Mouse (Mus musculus): ENCODE results near the gene Cd3d. TPM values are rescaled to one million over a fixed set of nuclear protein-coding genes. Genes with fewer than 3 reads are reported as not detected.

Gene Cd3d
- total RNA-seq, 2 experiments from 2014 or later, result not detected

DNA sequence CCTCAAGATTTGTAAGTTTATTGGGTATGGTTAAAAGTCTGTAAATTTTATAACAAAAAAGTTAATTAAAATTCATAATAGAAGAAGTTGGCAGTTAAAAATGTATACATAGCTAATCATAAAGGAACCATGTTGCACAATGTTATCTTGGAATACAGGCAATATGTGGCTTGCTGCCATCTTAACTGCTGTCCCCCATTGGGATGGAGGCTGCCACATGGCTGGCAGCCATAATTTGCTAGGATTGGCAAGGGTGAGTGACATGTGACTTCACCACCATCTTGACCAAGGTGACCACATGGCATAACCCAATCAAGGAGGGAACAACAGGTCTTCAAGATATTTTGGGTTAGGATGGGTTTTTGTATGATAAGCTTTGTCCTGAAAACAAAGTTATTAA is 10.7 kb downstream of the Cd3d start:
- no peak for DNase-seq (ENCODE audit: low spot score in 2 of 2)

DNA sequence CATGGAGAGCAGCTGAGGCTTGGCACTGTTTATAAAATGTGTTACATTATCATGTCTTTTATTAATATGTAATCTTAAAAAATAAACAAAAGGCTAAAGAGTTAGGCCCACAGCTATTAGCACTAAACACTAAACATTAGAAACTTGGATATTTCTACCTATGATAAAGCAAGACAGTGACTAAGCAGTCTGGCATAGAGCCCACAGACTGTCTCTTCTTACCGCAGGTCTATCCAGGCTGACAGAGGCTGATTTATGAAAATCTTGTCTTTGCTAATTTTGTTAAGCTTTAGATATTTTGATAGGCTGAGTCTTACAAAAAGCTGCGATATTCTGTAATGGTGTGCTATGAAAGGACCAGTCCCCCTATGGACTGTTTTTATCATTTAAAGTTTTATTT is 11.7 kb downstream of the Cd3d start:
- DNase-seq (ENCODE audit: low spot score in 2 of 2), result no peak

DNA sequence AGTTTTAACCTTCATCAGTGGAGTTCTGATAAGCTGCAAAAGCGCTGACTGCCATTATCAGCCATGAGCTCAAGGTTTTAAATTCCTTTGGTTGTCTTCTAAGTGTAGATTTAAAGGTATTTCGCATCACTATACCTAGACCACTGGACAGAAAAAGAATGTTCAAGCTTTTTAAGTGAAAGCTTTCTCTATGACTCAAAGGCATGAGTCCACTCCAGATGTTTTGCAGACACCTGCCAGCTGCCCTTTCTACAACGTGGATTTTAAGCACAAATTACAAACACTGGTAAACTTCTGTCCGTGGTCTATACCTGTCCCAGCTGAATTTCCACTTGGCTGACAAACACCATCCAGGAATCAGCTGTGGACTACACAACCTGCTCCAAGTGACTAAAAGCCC is 13.4 kb downstream of the Cd3d start:
- no peak for DNase-seq (ENCODE audit: low spot score in 2 of 2)

DNA sequence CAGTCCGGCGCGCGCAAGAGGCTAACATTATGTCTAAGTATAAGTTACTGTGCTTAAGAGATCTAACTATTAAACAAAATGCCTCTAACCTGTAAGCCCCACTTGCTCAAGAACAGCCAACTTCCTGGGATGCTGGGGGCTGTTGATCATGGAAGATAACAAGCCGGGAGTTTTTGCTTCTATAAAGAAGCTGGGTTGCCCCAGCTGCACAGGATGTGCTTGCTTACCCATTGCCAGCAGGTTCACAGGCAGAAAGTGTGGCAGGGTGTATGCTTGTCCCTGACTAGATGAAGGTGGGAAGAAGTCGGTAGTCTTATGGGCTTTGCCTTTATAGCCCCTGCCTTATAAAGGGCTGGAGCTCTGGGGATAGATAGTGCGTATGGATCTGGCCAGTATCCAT is 15.0 kb downstream of the Cd3d start:
- no peak for DNase-seq (ENCODE audit: low spot score in 2 of 2)

DNA sequence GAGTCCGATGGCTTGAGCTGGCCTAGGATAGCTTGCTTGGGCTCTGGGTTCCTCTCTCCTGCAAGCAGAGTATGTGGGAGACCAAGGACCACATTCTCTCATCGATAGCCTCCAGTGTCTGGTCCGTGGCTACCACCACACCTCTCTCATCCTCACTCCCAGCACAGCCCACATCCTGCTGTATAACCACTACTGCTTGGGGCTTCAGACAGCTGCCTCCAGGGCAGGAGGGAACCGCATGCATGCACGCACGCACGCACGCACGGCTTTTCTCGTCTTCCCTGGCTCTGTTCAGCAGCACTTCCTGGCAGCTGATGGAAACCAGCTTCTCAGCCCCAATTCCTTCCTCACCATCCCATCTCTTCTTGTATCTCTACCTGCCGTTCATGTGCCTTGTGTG is 16.6 kb downstream of the Cd3d start:
- no peak for DNase-seq (ENCODE audit: low spot score in 2 of 2)

DNA sequence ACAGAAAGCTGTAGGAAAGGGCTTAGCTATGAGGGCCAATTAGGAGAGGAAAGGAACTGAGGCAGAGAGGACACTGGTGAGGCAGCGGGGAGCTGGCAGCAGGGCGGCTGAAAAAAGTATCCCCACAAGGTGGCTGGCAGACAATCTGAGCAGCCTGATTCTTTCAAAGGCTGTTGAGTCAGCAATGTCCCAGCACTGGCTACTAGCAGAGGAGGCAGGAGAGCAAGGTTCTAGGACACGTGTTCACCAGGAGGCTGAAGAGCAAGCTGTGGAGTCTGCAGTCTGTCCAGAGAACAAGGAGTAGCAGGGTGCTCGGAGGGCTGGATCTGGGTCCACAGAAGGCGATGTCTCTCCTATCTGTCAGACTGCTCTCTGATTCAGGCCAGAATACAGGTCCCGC is 17.6 kb downstream of the Cd3d start:
- peak; percentile 3 to 11 for DNase-seq (ENCODE audit: low spot score in 2 of 2)

DNA sequence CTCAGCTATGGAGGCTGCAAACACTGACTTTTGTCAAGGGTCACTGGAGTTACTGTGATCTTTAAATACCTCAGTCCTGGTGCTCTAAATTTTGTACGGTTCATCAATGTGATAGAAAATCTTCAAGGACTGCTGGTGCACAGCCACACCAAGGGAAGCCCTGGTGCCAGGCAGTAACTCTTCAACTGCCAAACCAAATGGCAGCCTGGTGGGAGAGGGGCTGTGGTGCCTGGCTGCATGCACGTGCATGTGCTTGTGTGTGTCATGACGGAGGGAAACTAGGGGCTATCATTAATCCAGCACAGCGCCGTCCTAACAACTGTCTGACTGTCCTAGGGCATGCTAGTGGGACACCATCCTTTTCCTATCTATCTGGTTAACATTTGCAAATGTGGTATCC is 18.2 kb downstream of the Cd3d start:
- no peak for DNase-seq (ENCODE audit: low spot score in 2 of 2)

DNA sequence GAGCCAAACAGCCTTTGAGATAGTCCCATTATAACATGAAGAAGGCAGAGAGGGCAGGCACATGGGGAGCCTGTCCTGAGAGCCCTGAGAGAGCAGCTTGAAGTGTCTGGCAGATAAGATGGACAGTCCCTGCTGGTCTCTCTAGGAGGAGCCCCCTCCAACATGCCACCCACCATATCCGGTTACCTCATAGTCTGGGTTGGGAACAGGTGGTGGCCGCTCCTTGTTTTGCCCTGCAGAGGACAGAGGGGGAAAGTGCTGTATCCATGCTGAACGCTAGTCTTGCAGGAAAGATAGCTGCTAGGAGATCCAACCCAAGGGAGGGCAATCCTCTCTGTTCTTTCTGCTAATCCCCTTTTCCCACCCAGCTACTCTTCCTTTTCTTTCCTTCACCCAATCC is 18.7 kb downstream of the Cd3d start:
- no peak for DNase-seq (ENCODE audit: low spot score in 2 of 2)

GRCm38 (mm10) chr9:45007404-45007803 is 25.8 kb downstream of the Cd3d start:
- no peak for DNase-seq (ENCODE audit: low spot score in 2 of 2)

DNA sequence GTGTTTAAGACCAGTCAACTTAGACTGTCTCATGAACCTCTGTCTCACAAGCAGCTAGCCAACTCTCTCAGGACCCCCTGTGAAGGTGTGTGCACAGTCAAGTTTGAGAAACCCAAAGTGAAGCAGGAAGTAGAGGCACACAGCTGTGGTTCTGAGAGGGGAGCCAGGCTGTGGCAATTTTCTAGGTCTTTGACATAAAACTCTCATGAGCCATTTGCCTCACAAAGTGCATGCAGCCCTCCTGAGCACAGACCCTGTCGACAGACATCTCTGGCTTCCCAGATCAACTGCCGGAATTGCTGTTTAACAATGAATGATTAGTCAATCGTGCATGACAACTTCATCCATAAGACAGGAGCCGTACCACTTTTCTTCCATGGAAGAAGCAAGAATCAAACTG is 26.8 kb downstream of the Cd3d start:
- no peak for DNase-seq (ENCODE audit: low spot score in 2 of 2)

- no peak for DNase-seq (ENCODE audit: low spot score in 2 of 2)
These were observed 27.8 kb downstream of the Cd3d start, which contains the start of gene Cd3e for GRCm38 (mm10) chr9:45009180-45010078. Gene Cd3e (minus strand): TSS chr9:45009627.

GRCm38 (mm10) chr9:45010461-45010860 is 28.9 kb downstream of the Cd3d start:
- DNase-seq (ENCODE audit: low spot score in 2 of 2), result no peak

DNA sequence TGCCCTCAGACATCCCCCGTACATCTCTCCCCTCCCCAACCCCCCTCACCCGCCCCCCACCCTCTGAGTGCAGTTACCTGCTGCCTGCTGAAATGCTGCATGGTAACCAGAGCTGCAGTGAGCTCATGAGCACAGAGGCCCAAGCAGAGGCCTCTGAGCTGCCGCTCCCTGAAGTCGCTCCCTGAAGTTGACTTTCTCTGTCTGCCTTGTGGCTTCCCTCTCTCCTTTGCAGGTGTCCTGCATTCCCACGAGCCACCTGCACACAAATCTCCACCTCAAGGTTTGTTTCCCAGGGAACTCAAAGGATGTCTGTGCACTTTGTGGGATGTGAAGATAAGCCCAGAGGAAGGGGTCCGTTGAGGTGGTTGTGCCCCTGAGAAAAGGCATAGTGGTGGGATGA is 29.7 kb downstream of the Cd3d start:
- no peak for DNase-seq (ENCODE audit: low spot score in 2 of 2)

DNA sequence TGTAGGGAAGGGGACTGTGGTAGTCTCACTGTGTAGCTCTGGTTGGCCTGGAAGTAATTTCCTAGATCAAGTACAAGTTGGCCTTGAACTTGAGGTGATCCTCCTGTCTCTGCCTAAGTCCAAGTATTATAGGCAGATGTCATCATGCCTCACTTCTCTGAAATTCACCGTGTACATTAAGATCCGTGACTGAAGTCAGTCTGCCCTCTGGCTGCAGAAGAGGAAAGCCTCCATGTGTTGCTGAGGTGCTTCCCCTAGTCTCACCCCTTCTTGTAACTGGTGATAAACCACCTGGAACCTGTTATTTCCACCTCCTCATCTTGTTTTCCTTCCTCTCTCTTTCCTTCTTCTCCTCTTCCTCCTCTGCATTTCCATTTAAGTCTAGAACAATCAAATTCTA is 33.3 kb downstream of the Cd3d start:
- DNase-seq (ENCODE audit: low spot score in 2 of 2), result no peak

DNA sequence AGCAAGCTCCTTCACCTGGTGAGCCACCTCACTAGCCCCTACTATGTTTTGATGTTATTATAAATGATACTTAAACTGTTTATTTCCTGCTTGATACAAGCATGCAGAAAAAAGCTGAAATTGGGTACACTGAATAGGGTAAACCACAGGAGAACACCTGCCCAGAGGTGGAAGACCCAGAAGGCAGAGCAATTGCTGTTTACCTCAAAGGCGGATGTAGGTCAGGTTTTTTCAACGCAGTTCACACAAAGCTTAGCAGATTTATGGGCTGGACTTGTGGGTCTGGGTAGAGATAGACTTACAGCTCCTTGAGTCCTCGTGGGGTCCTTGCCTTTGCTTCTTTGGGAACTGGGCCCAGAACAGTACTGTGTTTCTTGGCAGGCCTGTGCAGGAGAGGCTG is 34.3 kb downstream of the Cd3d start:
- no peak for DNase-seq (ENCODE audit: low spot score in 2 of 2)

- DNase-seq (ENCODE audit: low spot score in 2 of 2), result peak in 1 of 2 experiments; percentile 16
These were observed 36.4 kb downstream of the Cd3d start for GRCm38 (mm10) chr9:45018031-45018430.

DNA sequence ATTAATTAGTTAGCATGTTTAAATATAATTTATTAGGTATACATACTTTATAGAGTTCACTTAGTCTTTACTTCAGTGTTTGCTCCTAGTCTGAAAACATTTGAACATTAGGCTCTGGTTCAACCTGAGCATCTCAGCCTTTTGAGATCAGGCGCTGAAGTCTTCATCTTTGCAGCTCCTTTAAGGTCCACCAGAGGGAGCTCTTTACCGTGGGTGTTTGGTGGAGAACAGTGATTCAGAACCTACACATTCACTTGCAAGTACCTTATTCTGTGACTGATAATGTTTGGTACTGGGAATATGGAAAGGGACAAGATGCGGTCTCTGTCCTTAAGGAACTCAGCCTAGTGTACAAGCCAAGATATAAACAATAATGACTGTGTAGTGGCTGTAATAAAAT is 41.2 kb downstream of the Cd3d start:
- peak; percentile 59 to 67 for DNase-seq (ENCODE audit: low spot score in 2 of 2)

GRCm38 (mm10) chr9:45023638-45024037 is 42.1 kb downstream of the Cd3d start:
- DNase-seq (ENCODE audit: low spot score in 2 of 2), result no peak

DNA sequence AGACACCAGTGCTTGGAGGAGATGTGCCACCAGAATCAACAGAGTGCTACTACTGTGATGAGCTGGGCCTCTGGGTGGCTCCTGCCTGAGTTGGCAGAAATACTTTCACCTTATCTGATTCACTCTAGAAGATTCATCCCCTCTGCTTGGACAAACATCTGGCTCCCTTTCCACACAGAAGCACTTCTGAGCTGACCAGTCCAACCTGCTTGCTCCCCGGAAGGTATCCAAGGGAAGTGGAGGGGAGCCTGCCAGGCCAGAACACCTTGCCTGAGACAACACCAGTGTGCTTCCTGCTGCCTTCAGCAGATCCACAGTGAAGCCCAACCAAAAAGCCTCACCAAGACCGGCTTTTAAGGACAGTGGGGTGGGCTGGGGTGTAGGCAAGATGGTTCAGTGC is 42.6 kb downstream of the Cd3d start:
- no peak for DNase-seq (ENCODE audit: low spot score in 2 of 2)

GRCm38 (mm10) chr9:45027376-45027775 is 45.8 kb downstream of the Cd3d start:
- no peak for DNase-seq (ENCODE audit: low spot score in 2 of 2)

GRCm38 (mm10) chr9:45030341-45030740 is 48.8 kb downstream of the Cd3d start:
- DNase-seq (ENCODE audit: low spot score in 2 of 2), result no peak

GRCm38 (mm10) chr9:45032261-45032660 is 50.7 kb downstream of the Cd3d start:
- no peak for DNase-seq (ENCODE audit: low spot score in 2 of 2)

- DNase-seq (ENCODE audit: low spot score in 2 of 2), result no peak
These were observed 52.9 kb downstream of the Cd3d start for GRCm38 (mm10) chr9:45034526-45034925.
